Mouse (Mus musculus) T-cell, adult 2 months (primary cell): ENCODE results near the gene Rec8.

Source experiments
- DNase-seq: peaks from one replicate; pipeline ENCODE4 v3.0.0; 2022; ENCODE audit warnings: low spot score

Gene Rec8

GRCm38 (mm10) chr14:55641291-55641690 is 23.5 kb downstream of the Rec8 start:
- no peak for DNase-seq

DNA sequence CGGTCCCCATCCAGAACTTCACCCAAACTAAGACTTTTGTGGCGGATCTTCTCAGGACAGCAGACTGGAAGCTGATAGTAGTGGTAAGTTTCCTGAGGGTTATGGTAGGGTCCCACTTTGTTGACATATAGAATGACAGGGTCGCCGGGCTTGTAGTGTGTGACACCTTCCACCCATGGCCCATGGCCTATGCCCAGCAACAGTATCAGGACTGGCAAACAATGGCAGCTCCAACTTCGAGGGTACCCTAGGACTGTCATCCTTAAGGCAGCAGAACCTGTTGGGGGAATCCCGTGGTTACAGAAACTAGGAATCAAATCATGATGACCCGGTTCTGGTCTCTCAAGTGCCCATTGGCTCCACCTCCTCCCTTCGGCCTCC is 24.8 kb downstream of the Rec8 start:
- DNase-seq = no peak

DNA sequence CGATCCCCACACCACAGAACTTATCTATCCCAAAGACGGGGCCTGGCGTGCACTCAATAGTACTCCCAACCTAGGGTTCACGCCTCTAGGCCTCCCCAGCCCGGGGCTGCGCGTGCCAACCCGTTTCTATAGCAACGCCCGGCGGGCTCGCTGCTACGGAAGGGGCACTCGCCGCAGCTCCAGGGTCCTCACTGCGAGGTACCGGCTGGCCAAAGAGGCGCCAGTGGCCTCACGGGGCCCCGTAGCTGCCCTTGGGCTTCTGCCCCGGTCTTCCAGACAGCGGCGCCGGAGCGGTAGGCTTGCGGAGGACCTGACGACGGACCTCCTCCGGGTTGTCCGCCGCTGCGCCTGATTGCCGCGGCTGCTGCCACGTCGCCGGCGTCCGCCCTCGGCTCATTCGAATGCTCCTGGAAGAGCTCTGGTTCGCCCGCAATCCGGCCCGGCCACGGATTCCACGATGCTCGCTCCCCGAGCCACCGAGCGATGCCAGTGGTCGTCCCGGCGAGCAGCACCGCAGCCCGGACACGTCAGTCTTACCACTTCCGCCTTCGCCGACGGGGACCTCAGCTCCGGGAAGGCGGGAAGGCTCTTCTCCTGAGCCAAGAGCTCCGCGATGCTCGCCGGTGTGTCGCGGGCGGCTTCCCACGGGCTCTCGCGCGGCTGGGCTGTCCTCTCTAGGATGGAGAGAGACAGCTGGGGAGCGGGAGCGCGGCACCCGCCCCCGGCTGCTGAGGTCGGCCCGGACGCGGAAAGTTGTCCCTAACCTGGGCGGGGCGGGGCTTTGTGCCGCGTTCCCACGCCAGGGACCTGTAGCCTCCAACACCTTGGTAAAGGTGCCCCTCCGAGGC is 25.4 kb downstream of the Rec8 start, which contains the start of gene Tm9sf1:
Gene Tm9sf1, minus strand, starts transcription at position 747 of the 848 bp plus-strand sequence.
- peak; percentile 81 for DNase-seq

DNA sequence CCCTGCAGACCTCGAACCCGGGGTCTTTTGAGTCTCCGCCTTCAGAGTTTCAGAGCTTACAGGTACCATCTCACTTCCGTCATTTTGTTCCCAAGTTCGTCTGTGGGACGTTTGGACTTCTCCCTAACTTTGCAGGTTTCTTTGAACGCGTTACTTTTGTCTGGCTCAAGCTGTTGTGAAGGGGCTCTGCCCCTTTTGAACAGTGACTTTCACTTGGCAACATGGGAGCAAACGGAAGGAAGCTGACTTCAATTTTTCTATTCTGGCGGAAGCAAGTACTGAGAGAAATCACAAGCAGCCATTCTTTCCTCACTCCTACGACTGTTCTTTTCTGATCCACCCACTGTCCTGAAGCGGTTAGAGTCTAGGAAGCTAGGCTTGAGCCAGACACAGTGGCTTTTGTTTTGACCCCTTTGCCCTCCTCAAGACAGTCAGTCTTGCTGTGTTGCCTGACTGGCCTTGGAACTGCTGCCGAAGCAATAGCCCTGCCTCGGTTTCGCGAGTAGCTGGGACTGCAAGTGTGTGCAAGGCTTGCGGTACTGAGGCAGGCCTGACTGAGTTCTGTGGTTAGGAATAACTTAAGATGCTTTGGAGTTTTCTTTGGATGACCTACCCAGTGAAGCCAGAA is 26.5 kb downstream of the Rec8 start:
- peak; percentile 47 for DNase-seq

DNA sequence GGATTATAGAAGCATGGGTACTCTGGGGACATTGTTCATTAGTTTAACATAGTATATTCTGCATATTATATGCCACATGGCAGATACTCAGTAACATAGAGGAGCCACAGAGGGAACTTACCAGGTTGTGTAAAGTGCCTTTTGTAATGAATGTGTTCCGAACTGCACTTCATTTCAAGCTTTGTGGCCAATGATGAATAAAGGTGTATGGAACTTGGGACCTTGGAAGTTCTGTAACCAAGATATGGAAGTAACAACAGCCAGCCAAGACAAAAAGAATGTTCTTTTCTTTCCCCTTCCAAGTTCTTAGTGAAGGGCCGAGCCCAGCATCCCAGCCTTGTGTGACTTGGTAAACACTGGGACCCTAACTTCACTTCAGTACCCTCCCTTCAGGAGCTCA is 32.0 kb downstream of the Rec8 start, which contains the start of gene Tssk4:
Gene Tssk4, plus strand, starts transcription at position 301 of the 400 bp plus-strand sequence.
- DNase-seq = no peak

- no peak for DNase-seq
Observed at GRCm38 (mm10) chr14:55651528-55651927, 33.7 kb downstream of the Rec8 start.

GRCm38 (mm10) chr14:55656935-55657334 is 39.1 kb downstream of the Rec8 start:
- no peak for DNase-seq

- no peak for DNase-seq
Observed at GRCm38 (mm10) chr14:55658011-55658410, 40.2 kb downstream of the Rec8 start.

- peak; percentile 83 for DNase-seq
Observed at GRCm38 (mm10) chr14:55659960-55660573, 42.2 kb downstream of the Rec8 start, which contains the start of gene Mdp1. Gene Mdp1, minus strand, starts transcription at chr14:55660508.

GRCm38 (mm10) chr14:55660636-55661035 is 42.8 kb downstream of the Rec8 start:
- DNase-seq = no peak

- DNase-seq = peak; percentile 6
Observed at GRCm38 (mm10) chr14:55671486-55671832, 53.6 kb downstream of the Rec8 start.

DNA sequence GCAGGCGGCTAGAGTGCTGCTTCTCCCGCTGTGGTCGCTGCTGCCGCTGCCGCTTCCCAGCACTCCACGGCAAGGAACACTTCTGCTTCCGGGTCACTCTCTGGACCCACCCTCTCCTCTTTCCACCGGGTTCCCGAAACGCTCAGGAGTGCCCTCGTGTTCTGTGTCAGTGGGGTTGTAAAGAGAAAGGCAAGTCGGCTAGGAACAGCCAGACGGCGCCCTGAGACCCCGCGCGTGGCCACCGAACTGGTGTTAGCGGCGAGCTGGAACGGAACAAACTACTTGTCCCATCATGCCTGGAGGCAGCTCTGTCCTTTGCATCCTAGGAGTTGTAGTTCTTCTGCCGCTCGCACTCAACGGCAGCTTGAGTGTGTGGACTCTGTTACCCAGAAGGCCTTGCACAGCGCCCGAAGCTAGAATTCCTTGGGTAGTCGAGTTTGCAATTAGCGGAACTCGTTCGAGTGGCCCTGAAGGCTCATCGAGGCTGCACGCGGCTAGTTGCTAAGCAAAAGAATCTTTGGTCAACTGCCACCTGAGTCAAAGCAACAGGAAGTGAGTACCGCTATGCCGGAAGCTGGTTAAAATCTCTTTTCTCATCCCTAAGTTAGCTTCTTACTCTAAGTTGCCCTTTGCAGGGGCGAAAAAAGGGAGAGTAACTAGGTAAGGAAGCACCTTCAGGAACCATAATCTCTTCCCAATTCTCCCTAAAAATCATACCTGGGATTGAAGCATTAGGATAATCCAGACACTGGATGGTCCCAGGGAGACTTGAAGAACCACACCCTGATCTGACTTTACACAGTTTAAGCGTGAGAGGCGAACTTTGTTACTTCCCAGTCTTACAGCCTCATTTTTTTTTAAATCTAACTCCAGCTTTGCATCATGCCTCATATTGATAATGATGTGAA is 54.2 kb downstream of the Rec8 start, which contains the start of the genes Gmpr2 and Nedd8:
Gene Gmpr2, plus strand, starts transcription at position 109 of the 908 bp plus-strand sequence.
Gene Nedd8, minus strand, starts transcription at position 292 of the 908 bp plus-strand sequence.
- peak; percentile 92 for DNase-seq

- DNase-seq = no peak
Observed at GRCm38 (mm10) chr14:55672741-55673060, 54.9 kb downstream of the Rec8 start.
